Mouse (Mus musculus): ENCODE measurements around the gene Ccdc148.

The Ccdc148 gene

DNA sequence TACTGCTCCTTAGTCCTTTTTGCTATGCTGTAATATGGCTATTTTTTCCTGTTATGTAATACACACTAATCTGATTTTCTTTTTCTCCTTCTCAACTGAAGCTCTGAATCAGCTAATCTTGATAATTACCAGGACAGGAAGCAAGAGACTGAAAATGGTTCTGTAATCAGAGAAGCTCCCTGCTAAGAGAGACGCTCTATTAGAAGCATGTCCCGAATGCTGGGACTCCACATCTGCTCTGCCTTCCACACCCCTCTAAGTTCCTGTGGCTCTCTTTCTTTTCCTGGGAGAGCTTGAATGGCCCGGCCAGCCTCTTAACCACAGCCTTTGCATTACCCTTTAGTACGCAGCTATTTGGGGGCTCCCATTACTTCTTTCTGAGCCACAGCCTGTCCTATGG lies 255.4 kb downstream of the Ccdc148 start:
- DNase-seq = peak; percentile 12

DNA sequence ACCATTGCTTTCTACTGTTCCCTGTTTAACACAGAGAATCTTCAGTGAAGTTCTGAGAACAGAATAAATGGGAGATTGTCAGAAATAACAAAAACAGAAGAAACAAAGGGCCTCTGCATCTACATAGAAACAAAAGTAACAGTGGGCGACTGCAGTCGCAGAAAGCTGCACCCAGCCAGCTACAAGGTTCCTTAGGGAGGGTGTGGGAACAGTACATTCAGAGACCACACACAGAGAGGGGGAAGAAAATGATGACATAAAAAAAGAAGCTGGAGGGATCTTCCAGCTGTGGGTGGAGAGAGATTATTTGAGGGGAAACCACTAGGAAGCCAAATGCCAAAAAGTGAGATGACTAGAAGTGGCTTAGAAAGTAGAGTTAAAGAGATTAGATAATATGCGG lies 280.6 kb downstream of the Ccdc148 start:
- DNase-seq = no peak

DNA sequence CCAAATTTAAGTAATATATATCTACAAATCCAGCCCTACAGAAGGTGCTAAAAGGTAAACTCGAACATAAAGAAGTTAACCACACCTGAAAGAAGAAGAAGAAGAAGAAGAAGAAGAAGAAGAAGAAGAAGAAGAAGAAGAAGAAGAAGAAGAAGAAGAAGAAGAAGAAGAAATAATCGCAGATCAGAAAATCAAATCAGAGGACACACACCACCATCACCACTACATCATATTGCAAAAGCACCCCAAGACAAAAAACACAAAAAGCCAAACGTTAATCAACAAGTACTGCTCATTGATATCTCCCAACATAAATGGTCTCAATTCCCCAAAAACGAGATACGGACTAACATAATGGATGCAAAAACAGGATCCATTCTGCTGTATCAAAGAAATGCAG lies 301.3 kb downstream of the Ccdc148 start, which contains the start of gene Gm11099:
TSS of gene Gm11099 (plus strand) at position 301 of the 400 bp plus-strand sequence.
- no peak for DNase-seq

DNA sequence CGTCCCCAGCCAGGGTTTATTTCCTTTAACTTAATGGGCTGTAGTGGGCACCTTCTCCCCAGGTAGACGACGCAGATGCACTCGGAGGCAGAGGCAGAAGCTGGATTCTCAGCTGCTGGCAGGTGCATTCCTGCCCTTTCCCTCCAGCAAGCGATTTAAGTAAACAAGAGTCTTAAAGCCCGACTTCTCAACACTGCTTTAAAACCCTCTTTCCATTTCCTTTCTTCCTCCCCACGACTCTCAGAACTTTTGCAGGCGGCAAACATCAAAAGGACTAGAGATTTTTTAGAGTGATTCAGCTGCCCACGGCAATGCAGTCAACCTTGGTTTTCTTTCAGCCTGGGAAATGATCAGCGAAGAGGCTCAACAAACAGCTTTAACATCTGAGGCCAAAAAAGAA lies 316.0 kb downstream of the Ccdc148 start:
- no peak for DNase-seq

DNA sequence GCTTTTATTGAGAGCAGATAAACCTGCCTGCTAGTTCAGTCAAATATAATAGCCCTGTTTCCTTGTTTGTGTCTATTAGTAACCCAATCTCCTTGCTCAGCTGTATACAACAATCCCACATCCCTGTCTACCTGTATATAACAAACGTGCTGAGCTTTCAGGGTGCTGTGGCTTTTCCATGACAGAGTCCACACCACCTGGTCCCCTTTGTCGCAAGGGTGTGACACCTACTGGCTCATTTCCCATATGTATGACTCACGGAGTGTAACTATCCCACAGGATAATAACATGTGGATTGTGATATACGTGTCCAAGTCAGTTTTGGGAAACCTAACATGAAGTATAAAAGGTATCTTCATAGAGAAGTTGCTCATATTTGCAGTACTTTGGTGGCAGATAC lies 318.0 kb downstream of the Ccdc148 start:
- DNase-seq = no peak

DNA sequence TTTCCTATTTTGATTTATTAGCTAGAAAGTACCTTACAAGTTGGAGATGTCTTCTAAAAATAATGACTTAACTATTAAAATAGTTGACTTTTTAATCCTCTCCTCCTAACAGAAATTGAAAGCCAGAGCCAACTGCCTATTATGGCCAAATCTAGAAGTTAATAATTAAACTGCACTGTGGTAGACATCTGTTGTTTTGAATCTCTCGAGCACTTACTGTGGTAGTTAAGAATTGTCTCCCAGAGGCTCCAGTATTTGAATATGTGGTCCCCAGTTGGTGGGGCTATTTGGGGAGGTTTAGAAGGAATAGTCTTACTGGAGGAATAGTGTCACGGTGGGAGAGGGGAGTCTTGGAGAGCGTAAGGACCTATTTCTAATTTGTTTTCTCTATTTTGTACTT lies 319.5 kb downstream of the Ccdc148 start:
- DNase-seq = no peak

DNA sequence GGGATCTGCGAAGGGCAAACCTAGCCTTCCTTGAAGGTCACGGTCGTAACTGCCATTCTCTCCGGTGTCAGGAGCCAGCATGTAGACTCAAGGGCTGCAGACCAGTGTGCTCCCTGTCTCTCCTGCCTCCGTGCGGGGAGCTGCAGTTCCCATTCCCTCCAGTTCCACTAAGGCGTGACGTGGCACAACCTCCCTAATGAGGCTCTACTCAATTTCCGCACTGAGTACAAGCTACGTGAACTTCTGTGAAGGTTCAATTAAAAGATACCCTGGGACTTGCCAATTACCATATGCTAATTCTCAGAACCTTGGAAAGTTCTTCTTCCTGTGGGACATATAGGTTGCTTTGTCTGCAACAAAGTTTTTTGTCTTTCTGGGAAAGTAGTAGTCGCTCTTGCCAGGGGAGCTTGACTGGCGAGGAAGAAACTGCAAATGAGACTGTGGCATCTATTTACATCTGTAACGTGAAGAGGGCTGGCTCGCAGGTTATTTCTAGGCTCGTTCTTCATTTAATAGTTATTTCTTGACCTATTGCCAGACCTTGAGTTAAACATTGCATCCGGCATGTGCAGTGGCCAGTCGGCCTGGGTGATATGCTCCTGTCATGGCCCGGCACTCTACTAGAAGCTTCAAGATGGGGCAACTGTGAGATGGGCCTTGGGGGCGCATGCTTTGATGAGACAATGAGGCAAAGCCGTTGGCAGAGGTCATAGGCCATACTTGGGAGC lies 328.1 kb downstream of the Ccdc148 start:
- no peak for DNase-seq

DNA sequence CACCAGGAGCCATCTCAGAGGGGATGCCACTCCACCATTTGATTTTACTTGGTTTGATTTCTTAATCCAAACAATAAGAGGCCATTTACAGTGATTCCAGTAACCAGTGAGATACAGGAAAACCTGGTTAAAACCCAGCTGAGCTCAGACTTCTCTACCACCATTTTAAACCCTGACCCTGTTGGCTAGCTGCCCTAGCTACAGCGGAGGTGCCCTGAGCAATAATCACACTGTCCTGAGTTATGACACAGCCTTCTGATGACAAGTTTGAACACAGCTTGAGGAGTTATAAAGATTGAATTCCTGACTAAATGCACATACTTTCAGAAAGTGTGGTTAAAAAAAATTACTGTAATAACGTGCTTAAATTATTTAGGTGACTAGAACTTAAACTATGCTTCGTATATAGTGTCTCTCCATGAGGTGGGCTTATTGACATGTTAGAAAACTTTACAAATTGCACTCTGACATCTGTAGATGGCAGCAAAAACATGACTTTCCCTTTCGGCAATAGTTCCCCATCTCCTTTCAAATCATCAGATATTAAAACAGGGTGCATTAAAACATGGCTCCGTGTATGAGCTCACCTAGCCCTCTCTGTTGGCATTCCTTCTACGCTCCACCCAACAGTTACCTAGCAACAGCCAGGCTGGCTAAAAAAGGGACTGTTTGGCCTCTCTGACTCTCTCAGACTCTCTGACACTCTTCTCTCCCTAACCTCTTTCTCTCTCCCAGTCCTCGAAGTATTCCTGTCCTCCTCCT lies 330.3 kb downstream of the Ccdc148 start:
- peak; percentile 33 for DNase-seq

DNA sequence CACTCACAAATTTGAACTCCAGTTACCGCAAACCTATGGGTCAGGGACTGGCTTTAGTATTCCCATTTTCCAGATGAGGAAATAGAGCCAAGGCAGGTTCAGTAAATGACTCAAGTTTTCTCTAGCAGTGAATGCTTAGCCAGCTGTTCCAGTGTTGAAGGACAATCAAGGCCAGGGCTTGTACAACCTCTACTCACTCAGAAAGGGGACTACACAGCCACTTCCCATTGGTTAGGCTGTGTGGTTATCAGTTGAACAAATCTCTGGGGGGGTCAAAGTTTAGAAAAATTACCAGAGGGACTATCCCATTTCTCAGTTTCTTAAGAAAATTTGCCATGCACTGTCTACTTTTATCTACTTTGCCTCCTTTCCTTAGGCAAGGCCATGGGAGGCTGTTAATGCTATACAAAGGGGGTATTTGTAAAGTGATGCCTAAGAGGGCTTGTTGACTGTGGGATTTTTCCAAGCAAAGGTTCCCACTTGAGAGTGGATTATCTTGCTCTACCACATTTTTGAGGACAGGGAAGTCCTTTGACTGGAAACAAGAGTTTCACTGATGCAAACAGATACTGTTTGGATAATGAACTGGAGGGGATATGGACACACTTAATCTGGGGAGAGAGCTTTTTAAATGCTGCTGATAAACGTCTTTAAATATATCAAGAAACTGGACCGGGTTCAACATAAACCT lies 331.4 kb downstream of the Ccdc148 start:
- DNase-seq = no peak

DNA sequence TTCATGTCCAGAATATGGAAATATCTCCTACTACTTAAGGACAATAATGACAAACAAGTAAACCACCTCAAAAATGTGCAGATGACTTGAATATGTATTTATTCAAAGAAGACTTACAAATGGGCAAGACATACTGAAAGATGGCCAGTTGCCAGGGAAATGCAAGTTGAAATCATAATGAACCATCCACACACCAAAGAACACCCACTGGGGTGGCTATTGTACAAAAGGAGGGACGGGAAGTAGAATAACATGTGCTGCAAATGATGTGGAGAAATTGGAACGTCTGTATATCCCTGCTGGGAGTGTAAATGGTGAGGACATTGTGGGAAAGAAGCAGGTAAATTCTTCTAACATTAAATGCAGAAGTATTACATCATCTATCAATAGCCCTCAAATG lies 347.5 kb downstream of the Ccdc148 start:
- DNase-seq = peak; percentile 21

DNA sequence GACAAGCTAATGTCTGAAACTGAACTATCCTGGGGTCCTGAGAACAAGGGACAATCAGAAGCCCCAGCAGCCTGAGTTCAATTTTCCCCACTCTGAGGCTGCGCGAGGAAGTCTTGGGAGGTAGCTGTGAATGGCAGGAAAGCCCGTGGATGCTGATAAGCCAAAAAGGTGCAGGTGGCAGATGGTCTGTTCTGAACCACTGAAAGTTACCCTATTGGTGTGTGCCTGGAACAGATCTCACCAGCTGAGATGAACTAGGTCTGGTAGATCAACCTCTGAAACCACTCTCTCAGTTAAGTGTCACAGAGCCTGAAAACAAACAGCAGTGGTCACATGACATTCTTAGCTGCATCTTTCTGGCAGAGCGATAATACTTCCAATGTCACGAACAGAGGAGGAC lies 360.9 kb downstream of the Ccdc148 start:
- DNase-seq = no peak

DNA sequence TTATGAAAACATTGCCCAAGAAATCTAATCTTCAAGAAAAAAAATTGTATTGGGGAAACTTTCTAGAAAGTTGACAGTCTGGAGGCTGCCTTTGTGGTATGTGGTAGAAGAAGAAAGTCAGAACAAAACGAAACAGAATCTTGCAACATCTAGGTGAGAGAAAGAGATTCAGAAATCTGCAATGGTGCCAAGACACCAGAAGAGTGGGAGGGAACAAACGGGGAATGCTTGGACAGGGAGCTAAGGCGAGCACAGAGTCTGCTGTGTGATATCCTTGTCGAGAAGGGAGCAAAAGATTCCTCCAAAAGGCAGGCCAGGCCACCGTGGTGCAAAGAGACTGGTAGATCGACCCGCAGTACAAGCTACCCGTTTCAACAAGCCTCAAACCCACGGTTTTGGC lies 361.4 kb downstream of the Ccdc148 start:
- no peak for DNase-seq

DNA sequence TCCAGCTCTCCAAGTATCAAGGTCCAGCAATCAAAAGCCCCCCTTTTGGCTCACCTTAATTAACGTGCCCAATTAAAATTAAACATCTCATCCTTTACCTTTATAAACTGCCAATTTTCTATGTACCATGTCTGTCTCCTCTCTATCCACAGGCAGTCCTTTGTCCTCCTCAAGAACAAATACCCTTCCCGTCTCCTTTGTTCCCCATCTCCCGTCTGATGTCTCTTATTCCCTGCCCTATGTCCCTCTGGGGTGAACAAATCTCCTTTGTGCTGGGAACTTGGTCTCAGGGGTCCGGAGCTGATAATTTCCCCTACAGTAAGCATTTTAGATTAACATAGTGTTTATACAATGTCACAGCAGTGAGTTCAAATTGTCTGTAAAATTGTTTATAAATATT lies 363.0 kb downstream of the Ccdc148 start:
- DNase-seq = peak; percentile 75

DNA sequence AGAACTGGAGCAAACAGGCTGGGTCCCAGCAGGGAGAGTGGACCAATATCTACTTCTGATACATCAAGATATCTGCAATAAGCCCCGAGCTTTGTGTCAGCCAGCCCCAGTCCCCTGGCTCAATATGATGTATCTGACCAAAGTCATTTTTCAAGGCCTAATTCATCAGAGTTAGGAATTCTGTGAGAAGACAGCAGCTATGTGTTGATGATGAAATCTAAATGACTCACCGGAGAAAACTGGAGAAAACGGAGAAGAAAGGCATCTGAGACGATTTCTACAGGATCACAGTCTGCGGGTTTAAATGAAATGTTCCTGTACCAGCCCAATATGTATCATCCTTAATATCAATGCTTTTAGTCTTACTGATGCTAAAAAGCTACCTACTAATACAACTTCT lies 365.1 kb downstream of the Ccdc148 start:
- no peak for DNase-seq

DNA sequence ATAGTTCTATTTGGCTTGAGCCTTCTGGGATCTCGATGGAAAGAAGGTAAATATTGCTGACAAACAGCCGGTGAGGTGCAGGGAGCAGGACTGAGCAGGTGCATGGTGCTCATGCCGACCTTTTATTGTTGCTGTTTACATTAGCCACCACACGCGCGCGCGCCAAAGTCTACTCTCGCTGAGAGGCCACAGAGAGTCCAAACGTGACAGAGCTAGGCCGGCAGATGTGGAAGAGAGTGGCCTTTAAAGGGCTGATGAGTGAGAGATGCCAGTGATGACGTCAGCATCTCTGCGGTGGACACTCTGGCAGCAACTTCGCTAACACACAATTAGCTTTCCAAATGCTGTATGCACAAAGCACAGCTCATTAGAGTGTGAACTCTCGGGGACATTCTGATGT lies 366.0 kb downstream of the Ccdc148 start:
- peak; percentile 19 for DNase-seq

DNA sequence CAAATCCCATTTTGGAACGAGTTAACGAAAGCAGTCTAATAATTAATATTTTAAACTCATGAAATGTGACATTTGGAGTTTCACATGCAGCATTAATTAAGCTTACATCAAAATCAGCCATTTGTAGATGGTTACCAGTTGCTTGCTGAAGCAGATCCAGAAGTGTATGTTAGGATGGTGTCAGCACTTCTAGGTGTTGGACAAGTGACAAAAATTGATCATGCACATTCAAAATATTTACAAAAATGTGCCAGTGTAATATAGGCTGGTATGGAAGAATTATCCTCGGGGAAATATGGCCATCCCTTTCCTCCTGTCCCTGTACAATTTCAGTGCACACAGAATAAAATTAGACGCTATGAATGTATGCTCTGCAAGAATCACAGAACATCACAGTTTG lies 370.1 kb downstream of the Ccdc148 start:
- no peak for DNase-seq

DNA sequence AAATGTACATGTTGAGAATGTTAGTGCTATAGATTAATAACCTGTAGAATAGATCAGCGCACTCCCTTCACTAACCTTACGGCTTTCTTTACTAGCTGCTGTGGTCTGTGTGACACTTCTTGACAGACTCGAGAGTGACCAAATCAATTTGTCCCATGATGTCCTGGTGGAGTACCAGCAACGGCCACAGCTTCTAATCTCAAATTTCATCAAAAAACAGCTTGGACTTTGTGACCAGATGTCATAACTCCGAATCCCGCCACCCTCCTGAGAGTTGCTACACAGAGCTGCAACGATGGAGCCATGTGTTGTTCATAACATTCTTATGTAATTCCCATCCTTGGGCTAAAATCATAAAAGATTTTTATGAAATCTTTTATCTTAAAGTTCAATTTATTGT lies 370.5 kb downstream of the Ccdc148 start:
- no peak for DNase-seq

DNA sequence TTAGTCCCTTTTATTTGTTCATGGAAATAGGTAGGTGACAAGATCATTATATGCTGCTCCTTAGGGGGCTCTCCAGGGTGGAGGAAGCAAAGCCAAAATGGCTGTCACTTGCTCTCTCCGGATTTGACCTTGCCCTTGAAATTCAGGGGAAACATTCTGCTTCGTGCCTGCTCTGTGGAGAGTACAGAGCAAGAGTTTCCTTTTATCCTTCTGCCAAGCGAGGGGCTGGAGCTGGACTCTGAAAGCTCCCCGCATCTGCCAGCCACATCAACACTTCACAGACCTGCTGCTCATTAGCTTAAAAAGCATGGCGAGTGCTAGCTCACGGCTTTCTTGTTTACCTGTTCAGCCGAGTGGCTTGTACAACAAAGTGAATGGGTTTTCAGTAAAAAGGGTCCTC lies 373.1 kb downstream of the Ccdc148 start:
- no peak for DNase-seq

DNA sequence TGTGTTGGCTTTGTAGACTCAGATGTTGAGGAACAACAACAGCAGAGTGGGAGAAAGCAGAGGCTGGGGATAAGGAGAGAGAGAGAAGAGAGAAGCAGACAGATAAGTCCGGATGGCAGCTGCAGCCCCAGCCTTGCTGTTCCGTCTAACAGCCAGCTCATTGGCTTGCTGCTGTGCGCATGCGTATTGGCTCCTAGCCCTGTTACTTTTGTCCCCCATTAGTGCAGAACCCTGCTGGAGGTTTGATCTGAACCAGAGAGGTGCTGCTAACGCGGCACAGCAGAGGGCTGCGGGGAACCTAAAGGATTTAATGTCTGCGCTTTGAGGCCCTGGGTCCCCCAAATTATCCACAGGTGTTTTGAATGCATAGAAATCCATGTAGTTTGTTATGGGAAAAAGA lies 373.8 kb downstream of the Ccdc148 start:
- peak; percentile 71 for DNase-seq

DNA sequence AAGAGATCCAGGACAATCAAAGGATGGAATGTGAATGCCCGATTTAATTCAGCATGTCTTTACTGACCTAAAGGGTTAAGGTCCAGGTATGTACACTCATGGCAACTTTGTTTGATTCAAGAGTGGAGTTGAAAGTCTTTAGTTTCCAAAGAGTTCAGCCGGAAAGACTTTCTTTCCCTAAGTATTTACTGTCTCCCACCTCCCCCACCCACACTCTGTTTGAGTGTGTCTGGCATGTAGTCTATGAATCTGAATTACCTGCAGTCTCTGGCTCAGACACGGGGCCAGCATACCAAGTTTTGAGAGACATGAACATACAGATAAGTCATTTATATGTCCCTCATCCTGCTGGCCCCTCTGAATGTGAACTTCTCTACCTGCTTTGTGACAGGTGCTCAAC lies 374.3 kb downstream of the Ccdc148 start:
- DNase-seq = no peak

DNA sequence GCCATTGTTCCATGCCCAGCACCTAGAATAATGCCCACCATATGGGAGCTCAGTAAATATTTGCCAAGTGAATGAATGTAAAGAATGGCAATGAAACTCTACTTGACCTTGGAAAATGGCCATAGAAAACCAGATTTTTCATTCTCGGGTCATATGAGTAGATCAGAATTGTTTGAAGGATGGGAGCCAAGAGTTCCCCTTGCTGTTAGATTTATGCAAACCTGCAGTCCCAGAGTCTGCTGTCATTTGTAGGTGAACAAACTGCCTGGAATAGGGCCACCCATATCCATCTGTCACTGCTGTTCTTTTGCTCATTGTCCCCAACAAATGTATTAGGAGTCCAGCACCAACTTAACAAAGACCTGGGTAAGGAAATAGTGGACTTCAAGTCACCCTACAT lies 377.0 kb downstream of the Ccdc148 start:
- no peak for DNase-seq

DNA sequence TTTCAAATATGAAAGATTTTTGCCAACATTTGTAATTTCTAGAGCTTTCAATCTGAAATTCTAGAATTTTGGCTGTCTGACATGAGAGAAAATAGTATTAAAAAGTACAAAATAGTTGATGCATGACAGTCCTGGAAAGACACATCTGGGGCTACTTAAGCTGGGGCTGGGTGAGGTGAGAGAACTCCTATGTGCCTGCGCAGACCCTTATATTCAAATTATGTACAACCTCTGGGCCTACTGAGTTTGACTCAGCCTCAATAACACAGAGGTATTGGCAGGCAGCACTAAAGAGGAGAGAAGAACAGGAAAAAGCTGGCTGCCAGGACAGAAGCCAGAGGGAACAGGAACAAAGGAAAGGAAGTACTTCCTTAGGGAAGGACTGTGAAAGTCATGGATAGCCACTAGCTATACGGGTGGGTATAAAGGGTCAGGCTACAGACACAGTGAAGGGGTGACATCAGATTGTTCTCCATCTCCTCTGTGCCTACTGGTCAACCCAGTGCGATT lies 381.4 kb downstream of the Ccdc148 start:
- no peak for DNase-seq

DNA sequence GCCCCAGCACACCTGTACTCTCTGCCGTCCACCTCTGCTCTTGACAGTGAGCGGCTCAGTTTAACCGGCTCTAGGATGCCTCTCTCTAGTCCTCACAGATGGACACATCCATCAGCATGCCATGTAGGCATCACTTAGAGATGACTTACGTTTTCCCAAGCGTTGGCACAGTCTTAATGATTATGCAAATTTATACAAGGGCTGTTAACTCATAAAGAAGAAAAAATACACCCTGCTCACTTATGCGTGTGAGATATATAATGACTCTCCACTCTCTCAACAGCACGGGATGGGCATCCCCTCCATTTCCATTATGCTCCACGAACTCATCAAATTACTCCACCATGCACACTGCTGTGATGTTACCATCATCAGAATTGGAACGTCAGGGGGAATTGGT lies 386.6 kb downstream of the Ccdc148 start:
- peak; percentile 23 for DNase-seq
